Mouse (Mus musculus) cortical plate, adult 2 months (tissue): ENCODE data around the gene Pnpla3.

Experiments
- CTCF ChIP-seq: fragments of 200-500 bp; IDR thresholded peaks from 2 replicates; pipeline ENCODE4 v1.5.1; 2011; ENCODE audit warnings: mild to moderate bottlenecking, control low read depth, low read length; ENCODE audit not compliant: insufficient read depth; ENCODE audit errors: extremely low read depth
- POLR2A ChIP-seq: fragments of 200-500 bp; IDR thresholded peaks from 2 replicates; pipeline ENCODE4 v1.6.1; 2011; ENCODE audit warnings: mild to moderate bottlenecking, low read length, control low read depth; ENCODE audit not compliant: insufficient read depth; ENCODE audit errors: extremely low read depth

DNA sequence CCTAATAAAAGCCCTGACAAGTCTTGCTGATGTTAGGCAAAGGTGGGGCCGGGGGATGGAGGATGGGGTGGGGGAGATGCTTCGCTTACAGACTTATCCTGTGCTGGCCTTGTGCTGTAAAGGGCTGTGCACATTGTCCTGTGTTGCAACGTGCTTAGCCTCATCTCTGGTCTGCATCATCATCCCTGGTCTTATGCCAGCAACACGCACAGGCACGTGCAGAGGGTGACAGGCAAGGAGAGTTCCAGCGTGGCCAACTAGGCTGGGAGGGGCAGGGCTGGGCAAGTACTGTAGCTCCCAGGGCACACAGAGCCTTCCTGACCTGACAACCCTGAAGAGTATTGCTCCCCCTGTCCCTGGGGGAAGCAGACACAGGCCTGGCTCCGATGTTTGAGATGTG is 46.6 kb upstream of the Pnpla3 start:
- TF ChIP-seq POLR2A (no peak), CTCF (no peak)
